Mouse (Mus musculus): ENCODE data around the gene Lmo1.
"Not testable (repeated sequence)": the region's sequence is repeated elsewhere in the genome, so short reads cannot be mapped to it uniquely, and the experiment has no call there.

Gene Lmo1

GRCm38 (mm10) chr7:109104894-109105293, 70.1 kb downstream of the Lmo1 start:
- DNase-seq = no peak

- DNase-seq = no peak
Measured at GRCm38 (mm10) chr7:109101167-109101566, 73.8 kb downstream of the Lmo1 start.

DNA sequence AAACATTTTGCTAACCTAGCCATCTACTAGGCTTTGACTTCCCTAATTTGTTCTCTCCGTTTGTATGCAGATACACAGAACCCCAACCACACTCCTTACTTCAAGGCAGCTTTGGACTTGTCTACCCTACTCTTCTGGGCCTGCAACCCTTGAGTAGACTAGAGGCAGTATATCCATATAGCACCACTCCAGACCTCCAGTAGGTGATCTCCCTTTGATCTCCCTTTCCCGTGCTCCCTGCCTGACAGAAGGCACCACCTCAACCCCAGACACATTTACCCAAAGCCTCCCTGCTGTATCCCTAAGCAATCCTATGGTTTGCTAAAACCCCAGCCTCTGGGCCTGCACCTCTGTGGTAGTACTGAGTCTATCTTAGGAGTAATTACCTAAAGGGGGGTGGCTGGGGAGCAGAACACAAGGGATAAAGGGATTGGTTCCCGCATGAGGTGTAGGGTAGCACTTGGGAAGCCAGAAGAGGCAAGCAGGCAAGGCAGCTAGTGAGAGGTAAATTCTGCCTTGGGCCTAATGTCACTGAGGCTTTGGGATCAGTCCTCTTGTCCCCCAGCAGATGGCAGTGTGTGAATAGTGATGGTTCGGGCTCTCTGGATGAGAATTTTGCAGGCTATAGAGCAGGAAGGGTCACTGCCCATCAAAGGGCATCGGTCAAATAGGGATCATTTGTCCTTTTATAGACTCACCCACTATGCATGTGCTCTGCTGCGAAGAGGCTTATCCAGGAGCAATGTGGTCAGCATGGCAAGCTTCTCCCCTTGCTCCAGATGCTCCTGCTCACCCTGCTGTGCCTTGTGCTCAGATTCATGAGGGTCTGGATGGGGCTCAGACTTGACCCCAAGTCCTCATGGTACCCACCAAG, 76.6 kb downstream of the Lmo1 start:
- peak; percentile 55 for DNase-seq

- no peak for DNase-seq
Measured at GRCm38 (mm10) chr7:109097203-109097602, 77.8 kb downstream of the Lmo1 start.

GRCm38 (mm10) chr7:109096618-109097017, 78.4 kb downstream of the Lmo1 start:
- no peak for DNase-seq

DNA sequence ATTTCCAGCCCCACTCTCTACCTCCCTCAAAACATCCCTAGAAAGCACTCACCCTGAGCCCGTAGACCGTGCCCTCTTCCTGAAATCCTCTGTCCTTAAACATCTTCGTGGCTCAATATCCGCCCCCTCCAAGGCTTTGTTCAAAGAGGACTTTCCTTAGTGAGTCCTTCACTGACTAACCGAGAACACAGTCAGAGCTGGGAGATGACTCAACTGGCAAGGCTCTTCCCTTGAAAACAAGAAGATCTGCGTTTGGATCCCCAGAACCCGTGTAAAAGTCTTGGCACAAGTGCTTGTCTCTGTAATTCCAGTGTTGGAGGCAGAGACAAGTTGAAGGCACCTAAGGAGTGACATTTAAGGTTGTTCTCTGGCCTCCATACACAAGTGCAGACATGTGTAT, 80.7 kb downstream of the Lmo1 start:
- DNase-seq = no peak

DNA sequence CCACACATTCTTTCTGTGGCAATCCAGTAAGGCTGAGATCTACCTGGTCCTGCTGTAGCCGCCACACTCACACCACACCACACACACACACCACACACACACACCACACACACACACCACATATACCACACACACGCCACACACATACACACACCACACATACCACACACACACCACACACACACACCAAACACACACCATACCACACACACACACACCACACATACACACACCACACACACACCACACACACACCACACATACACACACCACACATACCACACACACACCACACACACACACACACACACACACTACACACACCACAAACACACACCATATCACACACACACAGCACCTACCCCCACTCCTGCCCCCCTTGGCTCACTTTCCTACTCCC, 83.7 kb downstream of the Lmo1 start:
- DNase-seq = not testable (repeated sequence)
